Mouse (Mus musculus) WW6 (cell line): ENCODE results near the gene Tprn.

Source experiments
- DNase-seq: peaks from one replicate; pipeline ENCODE4 v3.0.0-alpha.2; 2013; ENCODE audit warnings: low read depth, low spot score

Gene Tprn

GRCm38 (mm10) chr2:25292856-25293255, 30.4 kb downstream of the Tprn start:
- DNase-seq, result peak; percentile 52

GRCm38 (mm10) chr2:25293706-25294105, 31.3 kb downstream of the Tprn start:
- DNase-seq, result no peak

GRCm38 (mm10) chr2:25297093-25297492, 34.7 kb downstream of the Tprn start:
- no peak for DNase-seq

GRCm38 (mm10) chr2:25298046-25298445, 35.6 kb downstream of the Tprn start:
- no peak for DNase-seq

GRCm38 (mm10) chr2:25303452-25303851, 41.0 kb downstream of the Tprn start:
- DNase-seq, result no peak

GRCm38 (mm10) chr2:25303931-25304656, 41.7 kb downstream of the Tprn start:
- no peak for DNase-seq

- no peak for DNase-seq
These were observed 42.5 kb downstream of the Tprn start for GRCm38 (mm10) chr2:25304657-25305541.

GRCm38 (mm10) chr2:25305587-25306359, 43.4 kb downstream of the Tprn start:
- no peak for DNase-seq

- DNase-seq, result no peak
These were observed 47.8 kb downstream of the Tprn start for GRCm38 (mm10) chr2:25310180-25310579.

- no peak for DNase-seq
These were observed 48.6 kb downstream of the Tprn start for GRCm38 (mm10) chr2:25310969-25311368.

- DNase-seq, result no peak
These were observed 49.1 kb downstream of the Tprn start for GRCm38 (mm10) chr2:25311491-25311891.

GRCm38 (mm10) chr2:25318119-25318966, 55.9 kb downstream of the Tprn start:
- no peak for DNase-seq

GRCm38 (mm10) chr2:25318971-25319773, 56.8 kb downstream of the Tprn start, which contains the start of gene Grin1:
Gene Grin1, minus strand, starts transcription at chr2:25319187.
- peak; percentile 48 for DNase-seq
